Mouse (Mus musculus) urinary bladder, adult 18-20 months (tissue): ENCODE data around the gene Senp2.

Source experiments
- DNase-seq, 2 experiments: peaks; one replicate each; pipeline ENCODE4 v3.0.0; 2022; ENCODE audit warnings: low spot score in 2 of 2, mixed read lengths in 2 of 2

Senp2 gene

DNA sequence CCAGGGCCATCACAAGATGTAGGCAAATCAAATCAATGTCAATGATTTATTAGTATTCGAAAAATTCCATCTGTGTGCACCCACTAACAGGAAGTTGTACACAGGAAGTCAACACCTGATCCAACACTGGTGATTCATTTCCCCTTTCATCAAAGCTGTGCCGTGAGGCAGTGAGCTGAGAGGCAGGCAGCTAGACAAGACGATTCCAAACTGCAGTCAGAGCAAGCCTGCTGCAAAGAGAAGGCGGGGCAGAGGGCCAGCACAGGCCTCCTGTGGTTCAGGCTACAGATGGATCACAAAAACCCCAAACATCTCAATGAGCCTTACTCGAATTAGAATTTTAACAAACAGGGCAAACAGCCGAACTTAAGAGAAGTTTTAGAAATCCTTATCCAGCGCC, 88.4 kb downstream of the Senp2 start:
- no peak for DNase-seq
